Mouse (Mus musculus): ENCODE measurements around the gene Agr2. TPM values are rescaled to one million over a fixed set of nuclear protein-coding genes. Genes with fewer than 3 reads are reported as not detected.

Gene Agr2
- polyA plus RNA-seq, 1 experiment = not detected

GRCm38 (mm10) chr12:36008364-36009047 lies 15.8 kb downstream of the Agr2 start:
- H3K4me1 ChIP-seq (ENCODE audit: control insufficient read depth, insufficient read depth, low read length) = no peaks in the 10 kb centered on the region
- WGBS = 50% methylated on average over 6 of the region's 6 CpGs
- no peak overlapping the region for H3K27ac ChIP-seq (ENCODE audit: control insufficient read depth, insufficient read depth, low read depth, low read length, poor library complexity)
- no peak overlapping the region for H3K4me3 ChIP-seq (replicated peaks; ENCODE audit: control insufficient read depth, low read depth, low read length)
- TF ChIP-seq CTCF (IDR thresholded peaks at IDR 0.05; ENCODE audit: control insufficient read depth, insufficient read depth, low read length) = no peak
- TF ChIP-seq POLR2A (IDR thresholded peaks at IDR 0.05; ENCODE audit: borderline replicate concordance, control insufficient read depth, low read depth, low read length) = no peak

DNA sequence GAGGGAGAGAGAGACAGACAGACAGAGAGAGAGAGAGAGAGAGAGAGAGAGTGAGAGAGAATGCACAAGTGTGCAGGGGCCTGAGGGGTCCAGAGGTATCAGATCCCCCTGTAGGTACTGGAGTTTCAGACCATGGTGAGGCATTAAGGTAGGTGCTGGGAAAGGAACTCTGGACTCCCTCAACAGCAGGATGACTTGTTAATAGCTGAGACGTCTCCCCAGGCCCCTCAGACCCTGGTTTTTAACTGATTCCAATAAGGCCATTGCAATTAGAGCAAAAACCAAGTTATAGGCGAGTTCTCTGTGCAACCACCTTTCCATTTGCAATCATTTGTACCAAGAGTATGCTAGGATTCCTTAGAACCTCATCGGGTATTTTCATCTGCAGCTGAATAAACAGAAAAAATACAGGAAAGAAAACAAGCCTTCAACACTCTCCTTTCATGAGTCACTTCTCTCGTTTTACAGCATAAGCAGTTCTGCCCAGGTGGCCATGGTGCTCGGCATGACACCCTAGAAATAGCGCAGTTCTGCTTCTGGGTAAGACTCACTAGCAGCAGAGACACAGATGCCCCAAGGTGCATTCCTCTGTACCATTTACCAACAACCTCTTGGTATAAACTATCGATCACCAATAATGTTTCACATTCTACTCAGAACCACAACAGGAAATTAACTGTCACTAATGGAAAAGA lies 20.7 kb downstream of the Agr2 start:
- H3K4me3 ChIP-seq (replicated peaks; ENCODE audit: control insufficient read depth, low read depth, low read length) = no peak overlapping the region
- TF ChIP-seq POLR2A (IDR thresholded peaks at IDR 0.05; ENCODE audit: borderline replicate concordance, control insufficient read depth, low read depth, low read length) (no peak), CTCF (IDR thresholded peaks at IDR 0.05; ENCODE audit: control insufficient read depth, insufficient read depth, low read length) (no peak)
- no peaks in the 10 kb centered on the region for H3K4me1 ChIP-seq (ENCODE audit: control insufficient read depth, insufficient read depth, low read length)
- WGBS = 81% methylated on average over 7 of the region's 7 CpGs
- no peak overlapping the region for H3K27ac ChIP-seq (ENCODE audit: control insufficient read depth, insufficient read depth, low read depth, low read length, poor library complexity)

GRCm38 (mm10) chr12:36017791-36018190 lies 25.1 kb downstream of the Agr2 start:
- Histone ChIP-seq H3K27ac (ENCODE audit: control insufficient read depth, insufficient read depth, low read depth, low read length, poor library complexity) (no peak overlapping the region), H3K4me1 (ENCODE audit: control insufficient read depth, insufficient read depth, low read length) (no peaks in the 10 kb centered on the region), H3K4me3 (replicated peaks; ENCODE audit: control insufficient read depth, low read depth, low read length) (no peak overlapping the region)
- 83% methylated on average over 2 of the region's 2 CpGs for WGBS
- TF ChIP-seq CTCF (IDR thresholded peaks at IDR 0.05; ENCODE audit: control insufficient read depth, insufficient read depth, low read length) (peak; percentile 25; the same call in 1 of the 2 replicates), POLR2A (IDR thresholded peaks at IDR 0.05; ENCODE audit: borderline replicate concordance, control insufficient read depth, low read depth, low read length) (no peak)

- no peak overlapping the region for H3K27ac ChIP-seq (ENCODE audit: control insufficient read depth, insufficient read depth, low read depth, low read length, poor library complexity)
- WGBS = 27% methylated on average over 4 of the region's 4 CpGs
- no peak overlapping the region for H3K4me3 ChIP-seq (replicated peaks; ENCODE audit: control insufficient read depth, low read depth, low read length)
- no peak for TF ChIP-seq CTCF (IDR thresholded peaks at IDR 0.05; ENCODE audit: control insufficient read depth, insufficient read depth, low read length)
- no peak for TF ChIP-seq POLR2A (IDR thresholded peaks at IDR 0.05; ENCODE audit: borderline replicate concordance, control insufficient read depth, low read depth, low read length)
- H3K4me1 ChIP-seq (ENCODE audit: control insufficient read depth, insufficient read depth, low read length) = no peaks in the 10 kb centered on the region
Observed at GRCm38 (mm10) chr12:36019572-36019971, 26.9 kb downstream of the Agr2 start.

GRCm38 (mm10) chr12:36020081-36020480 lies 27.4 kb downstream of the Agr2 start:
- TF ChIP-seq CTCF (IDR thresholded peaks at IDR 0.05; ENCODE audit: control insufficient read depth, insufficient read depth, low read length) = no peak
- TF ChIP-seq POLR2A (IDR thresholded peaks at IDR 0.05; ENCODE audit: borderline replicate concordance, control insufficient read depth, low read depth, low read length) = no peak
- Histone ChIP-seq H3K4me1 (ENCODE audit: control insufficient read depth, insufficient read depth, low read length) (no peaks in the 10 kb centered on the region), H3K27ac (ENCODE audit: control insufficient read depth, insufficient read depth, low read depth, low read length, poor library complexity) (no peak overlapping the region; the same call in 1 of the 2 replicates), H3K4me3 (replicated peaks; ENCODE audit: control insufficient read depth, low read depth, low read length) (no peak overlapping the region)
- WGBS = 81% methylated on average over 3 of the region's 3 CpGs

- Histone ChIP-seq H3K27ac (ENCODE audit: control insufficient read depth, insufficient read depth, low read depth, low read length, poor library complexity) (no peak overlapping the region), H3K4me1 (ENCODE audit: control insufficient read depth, insufficient read depth, low read length) (no peaks in the 10 kb centered on the region), H3K4me3 (replicated peaks; ENCODE audit: control insufficient read depth, low read depth, low read length) (no peak overlapping the region)
- 90% methylated on average over 2 of the region's 2 CpGs for WGBS
- TF ChIP-seq POLR2A (IDR thresholded peaks at IDR 0.05; ENCODE audit: borderline replicate concordance, control insufficient read depth, low read depth, low read length) (no peak), CTCF (IDR thresholded peaks at IDR 0.05; ENCODE audit: control insufficient read depth, insufficient read depth, low read length) (no peak)
Observed at GRCm38 (mm10) chr12:36020710-36021109, 28.0 kb downstream of the Agr2 start.

GRCm38 (mm10) chr12:36026126-36026525 lies 33.4 kb downstream of the Agr2 start:
- 85% methylated on average over 4 of the region's 4 CpGs for WGBS
- no peaks in the 10 kb centered on the region; the same call in 1 of the 2 replicates for H3K4me1 ChIP-seq (ENCODE audit: control insufficient read depth, insufficient read depth, low read length)

DNA sequence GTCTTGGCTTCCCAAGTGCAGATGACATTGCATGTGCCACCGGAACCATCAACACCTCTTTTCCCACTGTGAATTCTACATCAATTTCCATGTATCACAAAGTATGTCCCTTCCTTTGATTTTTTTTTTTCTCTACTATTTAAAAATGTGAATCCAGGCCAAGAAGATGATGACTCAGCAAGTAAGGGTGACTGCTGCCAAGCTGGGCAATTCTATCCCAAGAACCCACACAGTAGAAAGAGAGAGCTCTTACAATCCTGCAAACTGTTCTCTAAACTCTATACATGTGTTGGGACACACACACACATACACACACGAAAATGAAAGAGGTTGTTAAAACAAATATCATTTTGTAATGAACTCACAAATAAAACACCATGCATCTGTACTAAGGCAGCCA lies 34.5 kb downstream of the Agr2 start:
- WGBS = 77% methylated on average over 2 of the region's 2 CpGs

More at GRCm38 (mm10) chr12:36026126-36026525, 33.4 kb downstream of the Agr2 start:
- no peak overlapping the region for H3K27ac ChIP-seq (ENCODE audit: control insufficient read depth, insufficient read depth, low read depth, low read length, poor library complexity)
- TF ChIP-seq CTCF (IDR thresholded peaks at IDR 0.05; ENCODE audit: control insufficient read depth, insufficient read depth, low read length) = no peak
- TF ChIP-seq POLR2A (IDR thresholded peaks at IDR 0.05; ENCODE audit: borderline replicate concordance, control insufficient read depth, low read depth, low read length) = no peak
- no peak overlapping the region for H3K4me3 ChIP-seq (replicated peaks; ENCODE audit: control insufficient read depth, low read depth, low read length)

More for the DNA sequence above, 34.5 kb downstream of the Agr2 start:
- TF ChIP-seq CTCF (IDR thresholded peaks at IDR 0.05; ENCODE audit: control insufficient read depth, insufficient read depth, low read length) = no peak
- TF ChIP-seq POLR2A (IDR thresholded peaks at IDR 0.05; ENCODE audit: borderline replicate concordance, control insufficient read depth, low read depth, low read length) = no peak
- no peak overlapping the region for H3K27ac ChIP-seq (ENCODE audit: control insufficient read depth, insufficient read depth, low read depth, low read length, poor library complexity)
- H3K4me3 ChIP-seq (replicated peaks; ENCODE audit: control insufficient read depth, low read depth, low read length) = no peak overlapping the region
- H3K4me1 ChIP-seq (ENCODE audit: control insufficient read depth, insufficient read depth, low read length) = no peaks in the 10 kb centered on the region; the same call in 1 of the 2 replicates

All from bone marrow, adult 2 months (tissue).